Mouse (Mus musculus) hindbrain, embryonic 12.5 days (tissue): ENCODE measurements around the gene Ppp2r5a. TPM values are rescaled to one million over a fixed set of nuclear protein-coding genes. Genes with fewer than 3 reads are reported as not detected.

Experiments
- ATAC-seq: fragments of 200-750 bp; cut with Nextera tagmentation; 2 replicates; pipeline ENCODE4 v1.8.0; 2017; ENCODE audit warnings: moderate TSS enrichment; ENCODE audit not compliant: low FRiP score
- H3K27ac ChIP-seq: fragments of 300-500 bp; sonication (generic); 2 replicates; pipeline ENCODE4 v1.5.1; 2016; ENCODE audit warnings: mild to moderate bottlenecking
- H3K27me3 ChIP-seq: fragments of 300-500 bp; sonication (generic); 2 replicates; pipeline ENCODE4 v1.6.1; 2016; ENCODE audit warnings: mild to moderate bottlenecking
- H3K36me3 ChIP-seq: fragments of 300-500 bp; sonication (generic); 2 replicates; pipeline ENCODE4 v1.6.1; 2016; ENCODE audit warnings: mild to moderate bottlenecking
- H3K4me1 ChIP-seq: fragments of 300-500 bp; sonication (generic); 2 replicates; pipeline ENCODE4 v1.6.1; 2016
- H3K4me2 ChIP-seq: fragments of 300-500 bp; sonication (generic); replicated peaks from 2 replicates; pipeline ENCODE4 v1.6.1; 2016; ENCODE audit warnings: mild to moderate bottlenecking
- H3K4me3 ChIP-seq: fragments of 300-500 bp; sonication (generic); 2 replicates; pipeline ENCODE4 v1.5.1; 2016; ENCODE audit warnings: mild to moderate bottlenecking
- H3K9ac ChIP-seq: fragments of 300-500 bp; sonication (generic); 2 replicates; pipeline ENCODE4 v1.6.1; 2016; ENCODE audit warnings: mild to moderate bottlenecking, moderate library complexity
- H3K9me3 ChIP-seq: fragments of 300-500 bp; sonication (generic); replicated peaks from 2 replicates; pipeline ENCODE4 v1.6.1; 2016; ENCODE audit warnings: mild to moderate bottlenecking
- WGBS: fragments of 180-500 bp; shearing (Covaris S2); methylation state at CpG from one replicate; pipeline ENCODE4 v1.1.7; 2016; 5-methylcytosine and 5-hydroxymethylcytosine counted together
- polyA plus RNA-seq: library from polyadenylated mRNA; unstranded; fragments of >200 nt; fragmentation: Nextera tagmentation; extraction: Ambion mirVana; gene quantifications from 2 replicates; pipeline ENCODE4 v1.2.1, GENCODE M21; 2016

The Ppp2r5a gene
- 13.9 and 14.9 TPM in 2 replicates for polyA plus RNA-seq

DNA sequence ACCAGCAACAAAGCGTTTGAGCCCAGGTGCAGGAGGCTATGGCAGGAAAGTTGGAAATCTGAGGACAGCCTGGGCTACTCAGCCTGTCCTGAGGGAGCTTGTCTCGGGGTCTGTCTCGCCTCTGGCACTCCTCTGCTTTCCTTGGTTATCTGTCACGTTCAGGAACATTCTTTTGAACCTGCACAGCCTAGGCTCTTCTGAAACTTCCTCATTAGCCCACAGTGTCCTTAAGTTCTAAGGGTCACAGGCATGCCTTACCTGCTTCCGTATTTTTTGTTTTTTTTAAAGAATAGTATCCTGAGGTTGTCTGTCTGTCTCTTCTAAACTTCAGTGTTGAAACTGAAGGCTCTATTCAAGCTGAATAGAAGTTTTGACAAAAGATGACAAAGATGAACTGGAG lies at the start of gene Ppp2r5a:
Ppp2r5a (minus strand) TSS at position 199 of the 400 bp plus-strand sequence.
- no peaks in the 10 kb centered on the region for H3K4me1 ChIP-seq
- no peak within 1 kb of the TSS for H3K9ac ChIP-seq
- 58% methylated on average over 5 of the region's 5 CpGs for WGBS
- no peak within 1 kb of the TSS for H3K4me3 ChIP-seq
- no peaks in the 10 kb centered on the region for H3K36me3 ChIP-seq
- H3K4me2 ChIP-seq = no peak within 1 kb of the TSS
- no peak for ATAC-seq
- H3K27me3 ChIP-seq = no peaks in the 10 kb centered on the region
- no peaks in the 10 kb centered on the region for H3K9me3 ChIP-seq
- no peak within 1 kb of the TSS for H3K27ac ChIP-seq

DNA sequence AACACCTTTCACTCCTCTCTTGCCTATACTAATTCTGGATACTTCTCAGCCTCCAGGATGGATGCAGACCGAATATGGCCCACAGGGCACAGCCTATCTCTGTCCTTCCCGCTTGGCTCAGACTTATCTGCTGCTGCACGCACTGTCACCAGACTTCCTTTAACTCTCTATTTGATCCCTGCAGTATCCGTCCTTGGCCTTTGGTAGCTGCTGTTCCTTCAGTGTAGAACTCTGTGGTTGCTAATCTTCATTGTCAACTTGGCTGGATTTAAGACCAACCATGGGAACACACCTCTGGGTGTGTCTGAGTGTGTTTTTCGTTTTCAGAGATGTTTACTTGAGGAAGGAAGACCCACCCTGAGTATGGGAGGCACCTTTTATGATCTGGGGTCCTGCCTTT lies 47.5 kb upstream of the Ppp2r5a start:
- no peaks in the 10 kb centered on the region for H3K36me3 ChIP-seq
- H3K27ac ChIP-seq = no peak overlapping the region
- H3K9me3 ChIP-seq = no peaks in the 10 kb centered on the region
- H3K4me3 ChIP-seq = no peak overlapping the region
- no peaks in the 10 kb centered on the region for H3K4me1 ChIP-seq
- no peaks in the 10 kb centered on the region for H3K27me3 ChIP-seq
- no peak overlapping the region for H3K9ac ChIP-seq
- no peak for ATAC-seq
- 83% methylated on average over 5 of the region's 5 CpGs for WGBS
- no peak overlapping the region for H3K4me2 ChIP-seq

DNA sequence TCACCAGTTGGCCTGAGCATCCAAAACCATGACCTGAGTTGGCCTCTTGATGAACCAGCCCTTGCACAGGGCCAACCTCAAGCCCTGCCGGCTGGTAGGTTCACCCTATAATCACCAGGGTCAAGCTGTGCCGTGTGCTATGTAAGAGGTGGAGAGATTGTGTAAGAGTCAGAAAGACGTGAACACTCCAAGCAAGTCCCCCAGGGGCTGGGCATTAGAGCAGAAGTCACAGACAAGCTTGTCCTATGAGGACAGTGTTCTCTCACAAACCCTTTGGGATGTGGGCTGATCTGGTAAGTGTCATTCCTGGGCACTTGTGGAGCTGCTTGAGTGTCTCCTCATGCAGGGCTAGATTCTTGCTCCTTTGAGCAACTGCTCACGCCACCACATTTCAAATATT lies 46.5 kb upstream of the Ppp2r5a start:
- ATAC-seq = no peak
- no peak overlapping the region for H3K4me2 ChIP-seq
- no peak overlapping the region for H3K9ac ChIP-seq
- H3K4me1 ChIP-seq = no peaks in the 10 kb centered on the region
- H3K27ac ChIP-seq = no peak overlapping the region
- no peaks in the 10 kb centered on the region for H3K9me3 ChIP-seq
- H3K4me3 ChIP-seq = no peak overlapping the region
- H3K36me3 ChIP-seq = no peaks in the 10 kb centered on the region
- H3K27me3 ChIP-seq = no peaks in the 10 kb centered on the region
- WGBS = 82% methylated on average over 4 of the region's 4 CpGs

DNA sequence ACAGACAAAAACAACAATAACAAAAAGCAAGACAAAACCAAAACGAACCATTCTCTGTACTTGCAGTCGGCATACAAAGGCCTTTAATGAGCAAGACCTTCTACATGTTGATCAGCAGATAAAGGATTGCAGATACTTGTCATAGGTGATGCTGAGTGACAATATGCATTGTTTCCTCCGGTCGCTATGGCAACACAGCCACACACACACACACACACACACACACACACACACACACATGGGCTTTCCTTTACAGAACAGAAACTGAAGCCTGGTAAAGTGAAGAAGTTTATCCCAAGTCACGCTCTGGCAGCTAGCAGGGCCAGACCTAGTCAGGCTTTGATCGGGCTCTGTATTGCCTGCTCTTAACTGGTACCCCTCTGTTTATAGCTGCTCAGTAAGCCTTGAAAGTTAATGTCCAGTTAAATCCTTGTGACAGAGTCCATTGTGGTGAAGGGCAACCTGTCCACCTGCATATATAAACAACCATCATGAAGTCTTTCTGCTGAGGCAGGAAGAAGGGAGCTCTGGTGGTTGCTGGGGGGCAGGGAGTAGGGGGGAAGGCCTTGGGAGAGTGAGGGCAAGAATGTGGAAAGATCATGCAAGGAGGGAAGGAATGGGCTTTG lies 44.4 kb upstream of the Ppp2r5a start:
- no peak for ATAC-seq
- Histone ChIP-seq H3K4me3 (no peak overlapping the region), H3K4me1 (no peaks in the 10 kb centered on the region), H3K9ac (no peak overlapping the region), H3K4me2 (no peak overlapping the region), H3K27me3 (no peaks in the 10 kb centered on the region), H3K27ac (no peak overlapping the region), H3K36me3 (no peaks in the 10 kb centered on the region), H3K9me3 (no peaks in the 10 kb centered on the region)
- WGBS = 73% methylated on average over 6 of the region's 6 CpGs

DNA sequence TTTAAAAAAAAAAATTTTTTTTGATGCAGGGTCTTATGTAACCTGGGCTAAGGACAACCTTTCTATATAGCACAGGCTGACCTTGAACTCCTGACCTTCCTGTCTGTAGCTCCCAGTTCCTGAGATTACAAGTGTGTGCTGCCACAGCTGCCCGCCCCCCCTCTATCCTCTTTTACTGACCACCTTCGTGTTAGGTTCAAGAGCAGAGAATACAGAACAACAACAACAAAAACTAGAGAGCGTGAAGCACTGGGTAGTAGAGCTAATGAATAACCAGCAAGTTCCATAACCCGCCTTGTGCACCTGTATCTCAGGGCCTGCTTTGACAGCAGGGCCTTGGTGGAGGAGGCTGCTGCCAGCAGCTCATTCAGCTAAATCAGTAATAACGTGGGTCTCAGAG lies 43.2 kb upstream of the Ppp2r5a start:
- Histone ChIP-seq H3K27me3 (no peaks in the 10 kb centered on the region), H3K4me2 (no peak overlapping the region), H3K36me3 (no peaks in the 10 kb centered on the region), H3K4me1 (no peaks in the 10 kb centered on the region), H3K4me3 (no peak overlapping the region), H3K27ac (no peak overlapping the region), H3K9me3 (no peaks in the 10 kb centered on the region), H3K9ac (no peak overlapping the region)
- 70% methylated on average over 5 of the region's 5 CpGs for WGBS
- ATAC-seq = no peak

DNA sequence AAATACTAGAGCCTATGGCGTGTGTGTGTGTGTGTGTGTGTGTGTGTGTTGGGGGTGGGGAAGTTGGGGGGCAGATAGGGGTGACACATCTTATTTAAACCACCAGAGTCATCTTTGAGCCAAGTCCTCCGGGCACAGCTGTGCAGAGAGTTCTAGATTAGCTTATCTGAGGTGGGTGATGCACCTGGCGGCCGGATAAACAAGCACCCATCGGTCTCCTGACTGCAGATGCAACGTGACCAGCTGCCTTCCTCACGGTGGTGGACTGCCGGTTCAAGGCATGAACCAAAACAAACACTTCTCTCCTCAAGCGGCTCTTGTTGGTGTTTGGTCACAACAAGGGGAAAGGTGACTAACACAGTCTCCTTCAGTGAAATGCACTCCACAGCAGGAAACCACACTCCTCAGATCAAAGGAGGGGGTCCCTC lies 42.8 kb upstream of the Ppp2r5a start:
- no peak for ATAC-seq

DNA sequence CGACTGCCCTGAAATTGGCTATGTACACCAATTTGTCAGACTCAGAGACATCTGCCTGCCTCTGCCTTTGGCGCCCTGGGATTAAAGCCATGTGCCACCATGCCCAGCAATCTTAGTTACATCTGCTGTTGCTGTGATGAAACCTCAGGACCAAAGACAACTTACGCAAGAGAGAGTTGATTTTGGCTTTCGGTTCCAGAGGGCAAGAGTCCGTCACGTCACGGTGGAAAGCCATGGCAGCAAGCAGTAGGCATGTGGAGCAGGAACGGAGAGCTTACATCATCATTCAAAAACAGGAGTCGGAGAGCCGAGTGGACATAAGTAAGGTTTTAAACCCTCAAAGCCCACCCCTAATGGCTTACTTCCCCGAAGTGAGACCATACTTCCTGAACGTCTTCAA lies 42.3 kb upstream of the Ppp2r5a start:
- H3K27ac ChIP-seq = no peak overlapping the region
- no peaks in the 10 kb centered on the region for H3K36me3 ChIP-seq
- no peak for ATAC-seq
- H3K4me1 ChIP-seq = no peaks in the 10 kb centered on the region
- no peaks in the 10 kb centered on the region for H3K27me3 ChIP-seq
- H3K4me2 ChIP-seq = no peak overlapping the region
- H3K9me3 ChIP-seq = no peaks in the 10 kb centered on the region
- no peak overlapping the region for H3K4me3 ChIP-seq
- no peak overlapping the region for H3K9ac ChIP-seq
- 94% methylated on average over 12 of the region's 12 CpGs for WGBS

More for the DNA sequence above, 42.8 kb upstream of the Ppp2r5a start:
- H3K4me3 ChIP-seq = no peak overlapping the region
- H3K27ac ChIP-seq = no peak overlapping the region
- no peaks in the 10 kb centered on the region for H3K36me3 ChIP-seq
- 71% methylated on average over 9 of the region's 9 CpGs for WGBS
- H3K9ac ChIP-seq = no peak overlapping the region
- H3K4me2 ChIP-seq = no peak overlapping the region
- H3K27me3 ChIP-seq = no peaks in the 10 kb centered on the region
- no peaks in the 10 kb centered on the region for H3K4me1 ChIP-seq
- no peaks in the 10 kb centered on the region for H3K9me3 ChIP-seq

DNA sequence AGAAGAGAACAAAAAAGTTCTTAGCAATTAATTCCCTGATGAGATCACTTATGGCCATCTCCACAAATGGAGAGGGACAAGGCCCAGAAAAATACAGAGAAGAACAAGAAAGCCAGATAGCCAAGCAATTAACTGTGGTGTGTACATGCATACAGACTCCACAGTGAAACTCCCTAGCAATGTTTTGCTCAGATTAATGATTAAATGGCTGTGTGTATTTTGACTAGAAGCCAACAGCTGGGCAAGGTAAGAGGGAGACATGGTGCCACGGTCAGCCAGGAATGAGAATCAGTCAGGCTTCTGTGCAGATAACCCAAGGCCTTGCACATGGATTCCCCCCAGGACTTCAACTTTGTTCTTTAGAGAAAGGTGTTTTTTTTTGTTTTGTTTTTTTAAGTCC lies 41.4 kb upstream of the Ppp2r5a start:
- 78% methylated on average over 1 of the region's 1 CpGs for WGBS
- Histone ChIP-seq H3K4me1 (no peaks in the 10 kb centered on the region), H3K36me3 (no peaks in the 10 kb centered on the region)

DNA sequence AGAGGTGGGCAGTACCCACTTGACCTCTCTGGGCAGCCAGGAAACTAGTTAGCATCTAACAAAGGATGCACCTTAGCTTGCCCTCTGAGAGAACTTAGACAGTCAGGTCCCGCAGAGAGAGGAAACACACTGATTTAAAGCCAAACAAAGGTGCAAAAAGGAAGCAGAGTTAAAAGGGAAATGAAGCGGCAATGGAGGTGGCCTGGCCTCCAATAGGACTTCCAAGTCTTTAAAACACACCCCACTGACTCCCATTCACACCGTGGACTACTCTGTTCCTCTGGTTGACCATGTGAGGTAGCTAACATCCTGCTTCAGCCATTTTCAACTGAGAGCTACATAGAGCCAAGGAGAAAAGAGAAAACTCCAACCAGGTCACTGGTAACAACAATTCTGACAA lies 35.9 kb upstream of the Ppp2r5a start:
- Histone ChIP-seq H3K4me2 (no peak overlapping the region), H3K36me3 (no peaks in the 10 kb centered on the region), H3K9ac (no peak overlapping the region), H3K27me3 (no peaks in the 10 kb centered on the region), H3K4me3 (no peak overlapping the region), H3K9me3 (no peaks in the 10 kb centered on the region), H3K4me1 (peaks cover 9% of the 10 kb centered on the region), H3K27ac (no peak overlapping the region)
- WGBS = 63% methylated on average over 3 of the region's 3 CpGs
- ATAC-seq = no peak

More for the DNA sequence above, 41.4 kb upstream of the Ppp2r5a start:
- no peak overlapping the region for H3K9ac ChIP-seq
- no peaks in the 10 kb centered on the region for H3K27me3 ChIP-seq
- no peak overlapping the region for H3K4me3 ChIP-seq
- no peaks in the 10 kb centered on the region for H3K9me3 ChIP-seq
- H3K4me2 ChIP-seq = no peak overlapping the region
- no peak overlapping the region for H3K27ac ChIP-seq
- no peak for ATAC-seq

DNA sequence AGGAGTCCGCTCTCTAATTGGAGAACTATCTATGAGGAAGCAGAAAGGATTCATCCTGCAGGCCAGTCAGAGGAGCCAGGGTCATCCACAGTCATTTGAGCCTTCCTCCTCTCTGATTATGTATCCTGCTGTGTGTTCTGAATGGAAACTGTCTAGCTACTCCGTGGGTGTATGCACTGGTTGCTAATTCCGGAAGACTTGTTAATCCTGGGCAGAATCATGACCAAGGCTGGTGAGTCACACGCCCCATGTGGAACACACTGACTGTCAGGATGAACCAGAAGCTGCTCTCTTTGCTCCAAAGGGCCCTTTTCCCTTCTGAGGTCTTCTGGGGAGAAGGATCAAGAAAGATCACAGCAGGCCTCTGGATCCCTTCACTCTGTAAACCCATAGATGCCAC lies 35.5 kb upstream of the Ppp2r5a start:
- Histone ChIP-seq H3K9me3 (no peaks in the 10 kb centered on the region), H3K9ac (no peak overlapping the region), H3K4me1 (peaks cover 9% of the 10 kb centered on the region), H3K27ac (no peak overlapping the region), H3K36me3 (no peaks in the 10 kb centered on the region), H3K4me2 (no peak overlapping the region), H3K27me3 (no peaks in the 10 kb centered on the region), H3K4me3 (no peak overlapping the region)
- 47% methylated on average over 4 of the region's 4 CpGs for WGBS
- no peak for ATAC-seq

DNA sequence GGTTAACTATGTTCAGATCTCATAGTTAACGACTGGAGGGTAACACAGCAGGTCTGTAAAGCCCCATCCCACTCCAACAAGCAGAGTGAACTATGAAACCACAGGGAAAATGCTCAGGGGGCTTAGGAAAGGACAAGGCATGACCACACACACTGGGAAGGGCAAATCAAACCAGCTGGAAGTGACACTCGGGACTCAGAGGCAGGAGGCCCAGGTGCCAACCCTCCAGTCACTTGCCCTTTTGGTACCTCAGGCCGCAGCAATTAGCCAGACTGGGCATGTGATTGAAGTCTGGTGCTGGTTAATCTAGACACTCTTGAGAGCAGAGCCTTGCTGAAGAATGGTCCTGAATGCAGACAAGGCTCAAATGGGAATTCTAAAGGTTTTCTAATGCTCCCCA lies 33.6 kb upstream of the Ppp2r5a start:
- H3K36me3 ChIP-seq = no peaks in the 10 kb centered on the region
- WGBS = 17% methylated on average over 3 of the region's 3 CpGs
- no peak overlapping the region for H3K27ac ChIP-seq
- peaks cover 9% of the 10 kb centered on the region for H3K4me1 ChIP-seq
- H3K4me3 ChIP-seq = no peak overlapping the region
- H3K9me3 ChIP-seq = no peaks in the 10 kb centered on the region
- ATAC-seq = no peak
- no peak overlapping the region for H3K9ac ChIP-seq
- no peaks in the 10 kb centered on the region for H3K27me3 ChIP-seq
- H3K4me2 ChIP-seq = no peak overlapping the region

DNA sequence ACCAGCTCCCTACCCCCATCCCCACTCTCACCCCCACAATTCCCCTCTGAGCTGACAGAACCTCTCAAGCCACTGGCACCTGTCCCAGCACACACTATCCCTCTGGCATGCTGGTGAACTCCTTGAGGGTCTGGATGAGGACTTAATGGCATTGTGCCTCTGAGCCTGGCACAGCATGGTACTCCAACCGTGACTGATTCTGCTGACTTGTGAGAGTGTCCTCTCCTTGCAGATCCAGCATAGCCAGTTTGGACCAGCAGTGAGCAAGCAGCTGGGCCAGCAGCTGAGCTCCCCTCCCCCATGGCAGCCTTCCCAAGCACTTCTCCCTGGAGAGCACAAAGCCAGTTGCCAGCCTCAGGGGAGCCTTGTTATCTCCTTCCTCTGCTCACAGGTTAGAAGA lies 32.3 kb upstream of the Ppp2r5a start:
- Histone ChIP-seq H3K4me2 (no peak overlapping the region), H3K27me3 (no peaks in the 10 kb centered on the region), H3K4me1 (peaks cover 9% of the 10 kb centered on the region), H3K27ac (no peak overlapping the region), H3K9ac (no peak overlapping the region), H3K36me3 (no peaks in the 10 kb centered on the region), H3K9me3 (no peaks in the 10 kb centered on the region), H3K4me3 (no peak overlapping the region)
- ATAC-seq = no peak
- WGBS = 8% methylated on average over 1 of the region's 1 CpGs

DNA sequence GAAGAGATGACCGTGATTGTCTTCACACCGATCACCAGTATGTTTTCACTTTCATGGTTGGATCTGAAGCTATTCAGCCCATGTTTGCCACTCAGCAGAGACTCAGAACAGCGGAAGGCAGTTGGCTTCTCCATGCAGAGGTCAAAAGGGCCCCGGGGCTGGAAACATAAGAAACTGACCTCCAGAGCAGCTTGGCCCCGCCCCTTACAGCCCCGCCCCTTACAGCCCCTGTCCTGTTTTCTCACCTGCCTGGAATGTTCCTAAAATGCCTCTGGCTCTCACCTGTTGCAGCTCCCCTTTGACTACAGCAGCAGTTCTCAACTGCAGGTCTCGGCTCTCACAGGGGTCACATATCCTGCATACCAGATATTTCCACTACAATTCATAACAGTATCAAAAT lies 29.5 kb upstream of the Ppp2r5a start:
- no peak for ATAC-seq
- 34% methylated on average over 7 of the region's 7 CpGs for WGBS
- Histone ChIP-seq H3K4me3 (no peak overlapping the region), H3K4me1 (peaks cover 9% of the 10 kb centered on the region), H3K27me3 (no peaks in the 10 kb centered on the region), H3K36me3 (no peaks in the 10 kb centered on the region), H3K9ac (no peak overlapping the region), H3K4me2 (no peak overlapping the region), H3K9me3 (no peaks in the 10 kb centered on the region), H3K27ac (no peak overlapping the region)
